Mouse (Mus musculus): ENCODE measurements around the gene Il9r.

GRCm38 (mm10) chr11:32195867-32196540 is 4.1 kb downstream of the Il9r start:
- TF ChIP-seq TAL1 (conservative IDR thresholded peaks at IDR 0.05; ENCODE audit: low read depth, low read length) = no peak
- no peak for TF ChIP-seq CTCF (IDR thresholded peaks at IDR 0.05; ENCODE audit: low read depth, low read length)
- no peak for TF ChIP-seq GATA1 (IDR thresholded peaks at IDR 0.05; ENCODE audit: borderline replicate concordance, low read length)
- TF ChIP-seq POLR2AphosphoS5 (IDR thresholded peaks at IDR 0.05; ENCODE audit: insufficient replicate concordance, low read depth, low read length) = no peak

All from G1E (cell line).